In the genomic region with DNA sequence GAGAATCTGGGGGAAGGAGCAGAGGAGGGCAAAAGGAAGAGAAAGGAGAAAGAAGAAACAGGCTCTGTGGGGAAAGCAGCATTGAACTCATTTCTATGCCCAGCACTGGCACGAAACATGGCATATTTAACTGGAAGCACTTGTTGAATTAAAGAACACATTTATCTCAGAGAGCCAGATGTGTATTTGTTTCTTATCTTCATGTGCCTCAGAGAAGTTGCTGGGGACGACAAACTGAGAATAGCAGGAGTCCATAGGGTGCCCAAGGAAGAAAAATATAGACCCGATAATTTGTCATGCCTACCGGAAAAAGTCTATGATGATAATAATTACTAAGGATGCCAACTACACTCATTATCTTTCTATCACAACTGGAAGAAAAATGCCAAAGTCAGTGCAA, we compare ENCODE assay signal across 23 mouse cellular contexts. TPM values are rescaled to one million over a fixed set of nuclear protein-coding genes. Genes with fewer than 3 reads are reported as not detected.
"Had no signal": no experiment of that assay in that cellular context is flagged by ENCODE, and none has a peak within 500 bp of the region (broad histone marks: within the 10 kb centered on the region; RNA-seq: fewer than 3 reads in every experiment).

No protein-coding gene starts in this region.

- ATAC-seq: hindbrain, embryonic 16.5 days; hindbrain, postnatal 0 days; inflammation-experienced regulatory T-cells, adult 6 months; intestine, embryonic 15.5 days; intestine, embryonic 16.5 days; intestine, postnatal 0 days had no signal

- DNase-seq: heart, postnatal 10 days; heart, postnatal 14 days; heart, postnatal 36 days; heart, postnatal 4 days; kidney, adult 11 months; kidney, adult 18-20 months; kidney, adult 2 months; kidney, adult 8-10 months; kidney, adult 9 months; kidney, postnatal 10 days; kidney, postnatal 14 days; kidney, postnatal 25 days; kidney, postnatal 36 days; kidney, postnatal 4 days; layer of hippocampus, adult 9-11 months; layer of hippocampus, postnatal 36 days had no signal

RNA-seq across cellular contexts. Expression of gene Nckap5, which starts 29.9 kb away (rescaled TPM):
- total RNA-seq: hematopoietic stem cell, adult 5-6 weeks had no signal
